Mouse (Mus musculus): ENCODE data around the gene Wnt7b. TPM values are rescaled to one million over a fixed set of nuclear protein-coding genes. Genes with fewer than 3 reads are reported as not detected.

The Wnt7b gene
- total RNA-seq, 2 experiments from 2014 or later: not detected

- ATAC-seq (ENCODE audit: poor library complexity, severe bottlenecking): no peak
Measured at GRCm38 (mm10) chr15:85602021-85602420, 19.7 kb upstream of the Wnt7b start.

GRCm38 (mm10) chr15:85601202-85601601, 18.9 kb upstream of the Wnt7b start:
- ATAC-seq (ENCODE audit: poor library complexity, severe bottlenecking): no peak

- no peak for ATAC-seq (ENCODE audit: poor library complexity, severe bottlenecking)
Measured at GRCm38 (mm10) chr15:85600696-85601094, 18.4 kb upstream of the Wnt7b start.

- ATAC-seq (ENCODE audit: poor library complexity, severe bottlenecking): no peak
Measured at GRCm38 (mm10) chr15:85599887-85600695, 17.8 kb upstream of the Wnt7b start.

GRCm38 (mm10) chr15:85598984-85599886, 17.0 kb upstream of the Wnt7b start:
- peak; percentile 63 for ATAC-seq (ENCODE audit: poor library complexity, severe bottlenecking)

DNA sequence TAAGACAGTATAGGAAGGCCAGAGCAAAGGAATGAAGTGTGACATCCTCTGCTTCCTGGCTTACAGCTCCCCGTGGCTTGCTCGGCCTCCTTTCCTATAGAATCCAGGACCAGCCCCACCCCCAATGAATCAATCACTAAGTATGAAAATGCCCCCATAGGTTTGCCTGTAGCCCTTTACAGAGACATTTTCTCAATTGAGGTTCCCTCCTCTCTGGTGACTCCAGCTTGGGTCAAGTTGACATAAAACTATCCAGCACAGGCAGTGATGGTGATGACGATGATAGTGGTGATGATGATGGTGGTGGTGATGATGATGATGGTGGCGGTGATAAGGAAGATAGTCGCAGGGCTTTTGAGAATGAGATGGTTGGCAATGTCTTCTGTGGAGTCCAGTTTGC, 16.2 kb upstream of the Wnt7b start:
- no peak for ATAC-seq (ENCODE audit: poor library complexity, severe bottlenecking)

- ATAC-seq (ENCODE audit: poor library complexity, severe bottlenecking): no peak
Measured at GRCm38 (mm10) chr15:85597403-85597802, 15.1 kb upstream of the Wnt7b start.

DNA sequence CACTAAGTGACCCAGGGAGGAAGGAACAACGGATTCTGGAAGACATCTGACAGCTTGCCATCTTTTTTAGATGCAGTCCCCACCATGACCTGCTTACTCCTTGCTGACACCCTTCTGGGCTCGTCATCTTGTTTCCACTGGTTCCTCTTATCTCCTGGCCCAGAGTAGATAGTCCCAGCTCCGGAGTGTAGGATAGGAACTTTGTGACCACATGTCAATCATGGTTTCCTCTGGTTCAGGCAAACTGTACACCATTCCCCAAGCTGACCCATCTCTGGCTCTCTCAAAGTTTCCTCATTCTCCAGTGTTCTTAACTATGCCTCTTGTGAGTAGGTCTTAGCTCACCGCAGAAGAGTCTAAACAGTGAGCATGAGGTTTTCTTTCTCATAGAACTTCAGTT, 10.4 kb upstream of the Wnt7b start:
- no peak for ATAC-seq (ENCODE audit: poor library complexity, severe bottlenecking)

- no peak for ATAC-seq (ENCODE audit: poor library complexity, severe bottlenecking)
Measured at GRCm38 (mm10) chr15:85590831-85591230, 8.6 kb upstream of the Wnt7b start.

- peak; percentile 75 for ATAC-seq (ENCODE audit: poor library complexity, severe bottlenecking)
Measured at GRCm38 (mm10) chr15:85583504-85583903, 1.2 kb upstream of the Wnt7b start.

GRCm38 (mm10) chr15:85583024-85583423, 751 bp upstream of the Wnt7b start:
- ATAC-seq (ENCODE audit: poor library complexity, severe bottlenecking): peak; percentile 54

- no peak for ATAC-seq (ENCODE audit: poor library complexity, severe bottlenecking)
Measured at GRCm38 (mm10) chr15:85581563-85582064, 659 bp downstream of the Wnt7b start.

GRCm38 (mm10) chr15:85580934-85581562, 1.2 kb downstream of the Wnt7b start:
- ATAC-seq (ENCODE audit: poor library complexity, severe bottlenecking): no peak

DNA sequence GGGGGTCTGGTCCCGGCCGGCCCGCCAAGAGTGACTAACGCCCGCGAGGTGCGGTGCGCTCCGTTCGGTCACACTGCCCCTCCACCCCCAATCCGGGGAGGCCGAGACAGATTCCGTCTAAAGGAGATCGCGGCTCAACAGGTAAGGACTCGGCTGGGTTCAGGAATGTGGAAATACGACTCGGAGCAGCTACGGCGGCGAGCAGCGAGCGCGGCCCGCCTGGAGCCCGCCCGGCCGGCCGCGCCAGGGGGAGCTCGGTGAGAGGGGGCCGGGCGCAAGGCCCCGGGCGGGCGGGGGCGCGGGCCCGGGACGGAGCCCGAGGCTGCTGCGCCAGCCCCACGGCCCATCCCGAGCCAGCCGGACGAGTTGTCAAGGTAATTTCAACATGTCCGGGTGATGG, 1.8 kb downstream of the Wnt7b start:
- no peak for ATAC-seq (ENCODE audit: poor library complexity, severe bottlenecking)

DNA sequence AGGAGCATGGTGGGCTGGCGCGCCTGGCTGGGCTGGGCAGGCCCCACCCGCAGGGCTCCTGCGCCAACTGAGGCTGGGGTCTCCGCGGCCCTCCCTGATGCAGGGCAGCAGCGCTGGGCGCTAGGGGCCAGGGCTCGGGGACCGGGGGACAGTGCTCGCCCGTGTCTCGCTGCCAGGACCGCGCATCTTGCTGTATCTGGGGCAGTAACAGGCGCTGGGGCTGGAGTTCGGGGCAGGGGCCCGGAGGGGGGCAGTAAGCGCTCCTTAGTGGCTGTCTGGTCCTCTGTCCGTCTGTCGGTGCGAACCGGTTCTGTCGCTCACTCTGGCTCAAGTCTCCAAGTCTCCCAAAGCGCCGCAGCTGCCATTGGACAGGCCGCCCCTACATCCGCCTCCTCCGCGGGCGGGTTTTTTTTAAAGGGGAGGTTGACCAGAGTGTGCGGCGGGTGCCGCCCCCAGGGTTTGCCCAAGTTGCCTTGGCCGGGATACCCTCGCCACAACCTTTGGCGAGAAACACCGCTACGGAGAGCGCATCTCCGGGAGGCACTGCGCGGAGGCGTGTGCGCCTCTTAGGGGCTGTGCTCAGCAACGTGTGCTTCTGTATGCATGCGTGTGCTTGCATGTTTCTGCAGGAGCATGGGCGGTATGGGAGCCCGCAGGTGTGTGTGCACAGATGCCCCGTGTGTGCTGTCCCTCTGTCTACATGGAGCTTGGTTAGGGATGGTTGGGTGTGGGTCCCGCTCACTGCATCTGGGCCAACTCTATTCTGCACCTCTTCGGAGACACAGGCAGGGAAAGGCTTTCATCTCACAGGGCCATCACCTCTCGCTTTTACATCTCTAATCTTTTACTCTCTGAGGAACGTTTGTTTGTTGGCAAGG, 4.5 kb downstream of the Wnt7b start:
- ATAC-seq (ENCODE audit: poor library complexity, severe bottlenecking): no peak

GRCm38 (mm10) chr15:85576511-85577440, 5.5 kb downstream of the Wnt7b start:
- ATAC-seq (ENCODE audit: poor library complexity, severe bottlenecking): no peak

- ATAC-seq (ENCODE audit: poor library complexity, severe bottlenecking): no peak
Measured at GRCm38 (mm10) chr15:85576110-85576509, 6.2 kb downstream of the Wnt7b start.

GRCm38 (mm10) chr15:85574558-85574957, 7.7 kb downstream of the Wnt7b start:
- ATAC-seq (ENCODE audit: poor library complexity, severe bottlenecking): no peak

- no peak for ATAC-seq (ENCODE audit: poor library complexity, severe bottlenecking)
Measured at GRCm38 (mm10) chr15:85574086-85574485, 8.2 kb downstream of the Wnt7b start.
